Mouse (Mus musculus) regulatory T cell (primary cell): ENCODE data around the gene Rgs7.

Source experiments
- in situ Hi-C: fragments of 300-600 bp; cut with MboI, MseI; formaldehyde crosslinking; loops from one replicate; pipeline ENCODE4 v1.15.1; 2025; ENCODE audit warnings: high pct_unique_total_duplicates

Gene Rgs7

DNA sequence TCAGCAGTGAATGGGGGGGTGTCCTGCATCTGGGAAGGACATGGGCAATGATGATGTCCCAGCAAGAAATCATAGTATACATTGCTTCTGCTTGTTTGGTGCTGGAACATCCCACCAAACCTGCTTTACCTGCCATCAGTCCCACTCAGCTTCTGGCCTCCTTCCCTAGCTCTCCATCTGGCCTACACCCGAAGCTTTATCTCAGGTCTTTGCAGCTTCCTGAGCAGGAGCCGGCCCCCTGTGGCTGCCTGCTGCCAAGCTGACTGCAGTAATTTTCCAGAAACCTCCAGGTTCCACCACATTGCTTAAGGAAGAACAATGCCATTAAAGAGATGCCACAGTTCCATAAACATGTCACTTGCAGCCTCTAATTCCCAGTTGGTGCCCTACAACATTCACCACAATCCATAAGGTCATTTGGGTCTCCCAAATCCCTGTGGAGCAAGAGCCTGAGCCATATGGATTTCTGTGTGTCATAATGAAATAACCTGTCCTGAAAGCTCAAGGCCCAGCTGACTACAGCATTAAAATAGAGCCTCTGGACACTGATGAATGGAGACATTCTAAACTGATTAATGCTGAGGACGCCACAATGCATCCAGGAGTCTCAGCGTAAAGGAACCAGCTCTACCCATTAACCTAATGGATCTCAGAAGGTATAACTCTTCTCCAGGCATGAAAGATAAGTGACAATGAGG, 60.8 kb downstream of the Rgs7 start:
- in situ Hi-C loops = no loop called here

DNA sequence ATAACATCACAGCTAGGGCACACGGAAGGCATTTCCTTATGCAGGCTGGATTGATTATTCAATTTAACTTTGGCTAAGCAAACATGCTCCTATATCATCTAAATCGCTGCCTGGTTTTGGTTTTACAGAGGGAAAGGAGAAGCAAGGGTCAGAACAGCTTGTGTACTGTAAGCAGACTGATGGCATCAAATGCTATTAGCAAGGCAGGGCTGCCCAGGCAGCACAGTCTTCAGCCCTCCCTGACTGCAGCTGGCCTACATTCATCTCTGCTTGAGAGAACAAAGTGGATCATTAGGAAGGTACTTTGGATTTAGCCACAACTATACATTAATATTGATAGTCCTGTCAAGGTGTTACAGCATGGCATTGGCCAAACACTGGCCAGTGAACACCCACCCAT, 65.2 kb downstream of the Rgs7 start:
- in situ Hi-C loops = no loop called here

GRCm38 (mm10) chr1:175426393-175426792, 65.9 kb downstream of the Rgs7 start:
- in situ Hi-C loops = no loop called here

DNA sequence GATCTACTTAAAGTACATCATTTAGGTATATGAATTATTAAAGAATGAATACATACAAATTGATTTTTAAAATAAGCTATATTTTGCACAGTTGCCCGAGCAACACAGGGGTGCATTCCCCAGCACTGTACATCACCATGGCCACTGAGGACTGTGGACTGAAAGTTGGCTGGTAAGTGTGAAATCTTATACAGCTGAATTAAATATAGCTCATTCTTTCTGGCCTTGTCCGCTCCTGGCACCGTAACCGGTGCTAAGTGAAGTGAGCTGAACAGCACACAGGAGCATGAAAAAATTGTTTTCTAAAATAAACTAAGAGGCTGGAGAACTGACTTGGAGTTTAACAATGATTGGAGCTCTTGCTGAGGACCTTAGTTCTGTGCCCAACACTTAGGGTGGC, 71.4 kb downstream of the Rgs7 start:
- in situ Hi-C loops = no loop called here

- in situ Hi-C loops = no loop called here
Measured at GRCm38 (mm10) chr1:175415728-175416127, 76.6 kb downstream of the Rgs7 start.

DNA sequence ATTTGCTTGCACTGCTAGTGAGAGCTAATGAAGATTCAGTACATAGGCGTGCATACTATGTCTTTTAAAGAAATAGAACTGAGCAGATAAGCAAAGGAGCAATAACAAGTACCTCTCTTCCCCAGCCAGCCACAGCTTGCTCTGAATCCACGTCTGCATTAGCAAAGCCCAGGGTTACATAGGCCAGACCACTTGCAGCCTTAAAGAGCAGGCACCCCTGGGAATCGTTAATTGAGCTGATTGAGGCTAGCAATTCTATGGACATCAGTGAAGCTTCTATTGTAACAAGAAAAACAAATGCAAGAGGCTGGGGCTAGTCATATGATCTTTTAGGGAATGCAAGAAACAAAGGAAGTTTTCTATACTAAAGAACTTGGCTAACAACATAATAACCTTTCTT, 81.9 kb downstream of the Rgs7 start:
- in situ Hi-C loops = no loop called here

GRCm38 (mm10) chr1:175391894-175392293, 100.4 kb downstream of the Rgs7 start:
- in situ Hi-C loops = no loop called here

- in situ Hi-C loops = no loop called here
Measured at GRCm38 (mm10) chr1:175389250-175389649, 103.0 kb downstream of the Rgs7 start.

DNA sequence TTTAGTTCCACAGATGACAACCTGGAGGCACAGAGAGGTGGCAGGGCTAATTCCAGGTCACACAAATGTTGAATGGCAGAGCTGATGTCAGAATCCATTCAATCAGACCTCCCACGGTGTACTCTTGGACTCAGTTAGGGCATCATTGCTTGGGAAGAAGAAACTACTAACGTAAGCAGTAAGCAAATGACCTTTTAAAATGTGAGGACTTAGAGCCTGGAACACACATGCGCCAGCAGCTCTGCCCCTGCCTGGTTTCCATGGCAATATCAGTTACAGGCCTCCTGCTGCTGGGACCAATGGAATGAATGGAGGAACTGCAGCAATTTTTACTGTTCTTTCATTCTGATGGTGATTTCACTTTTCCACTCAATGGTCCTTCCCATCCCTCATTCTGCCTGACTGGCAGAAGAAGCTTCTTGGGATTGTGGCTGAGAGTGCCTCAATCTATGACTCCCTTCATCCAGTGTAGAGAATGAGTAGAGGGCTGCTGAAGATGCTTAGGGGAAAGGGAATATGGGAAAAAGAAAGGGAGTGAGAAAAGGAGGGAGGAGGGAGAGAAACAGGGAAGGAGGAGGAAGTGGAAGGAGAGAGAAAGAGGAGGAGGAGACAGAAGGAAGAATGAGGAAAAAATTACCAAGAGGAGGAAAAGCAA, 106.6 kb downstream of the Rgs7 start:
- in situ Hi-C loops = no loop called here

GRCm38 (mm10) chr1:175372571-175372970, 119.7 kb downstream of the Rgs7 start:
- in situ Hi-C loops = no loop called here

GRCm38 (mm10) chr1:175368062-175368461, 124.2 kb downstream of the Rgs7 start:
- in situ Hi-C loops = no loop called here

- in situ Hi-C loops = no loop called here
Measured at GRCm38 (mm10) chr1:175363606-175364005, 128.7 kb downstream of the Rgs7 start.

DNA sequence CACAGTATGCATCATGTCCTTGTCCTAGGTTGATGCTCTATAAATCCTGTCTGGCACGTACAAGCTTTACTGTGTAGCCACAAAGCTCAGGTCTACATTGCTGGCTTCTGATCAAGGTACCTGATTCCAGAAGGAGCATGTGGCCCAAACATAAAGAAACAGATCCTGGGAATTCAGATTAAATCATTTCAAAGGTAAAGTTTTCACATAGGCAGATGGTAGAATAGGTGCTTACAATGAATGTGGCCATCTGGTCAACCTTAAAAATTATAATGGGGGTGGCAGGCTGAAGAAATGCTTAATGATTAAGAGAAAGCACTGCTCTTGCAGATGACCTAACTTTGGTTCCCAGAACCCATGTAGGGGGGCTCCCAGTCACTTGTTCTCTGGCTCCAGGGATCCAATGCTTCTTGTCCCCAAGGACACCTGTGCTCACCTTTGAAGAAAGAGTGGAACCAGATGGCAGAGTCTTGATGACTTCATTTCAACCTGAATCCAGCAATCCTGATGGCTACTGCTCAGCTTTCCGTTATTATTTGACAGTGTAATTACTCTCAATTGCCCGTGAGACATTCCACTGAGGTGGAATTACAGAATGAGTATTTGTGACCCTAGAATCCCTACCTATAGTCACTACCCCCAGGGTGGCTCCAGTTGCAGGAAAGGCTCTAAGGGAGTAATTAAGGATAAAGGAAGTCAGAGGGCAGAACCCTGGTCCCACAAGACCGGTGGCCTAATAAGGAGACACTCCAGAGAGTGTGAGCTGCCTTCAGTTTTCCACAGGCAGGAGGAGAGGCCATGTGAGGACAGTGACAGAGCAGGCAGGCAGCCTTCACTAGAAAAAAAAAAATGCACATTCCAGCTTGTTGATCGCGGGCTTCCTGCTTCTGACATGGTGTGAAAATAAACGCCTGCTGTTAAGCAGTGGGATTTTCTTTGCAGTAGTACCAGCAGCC, 132.6 kb downstream of the Rgs7 start:
- in situ Hi-C loops = no loop called here

- in situ Hi-C loops = no loop called here
Measured at GRCm38 (mm10) chr1:175352921-175353320, 139.4 kb downstream of the Rgs7 start.

GRCm38 (mm10) chr1:175346162-175346561, 146.1 kb downstream of the Rgs7 start:
- in situ Hi-C loops = no loop called here

DNA sequence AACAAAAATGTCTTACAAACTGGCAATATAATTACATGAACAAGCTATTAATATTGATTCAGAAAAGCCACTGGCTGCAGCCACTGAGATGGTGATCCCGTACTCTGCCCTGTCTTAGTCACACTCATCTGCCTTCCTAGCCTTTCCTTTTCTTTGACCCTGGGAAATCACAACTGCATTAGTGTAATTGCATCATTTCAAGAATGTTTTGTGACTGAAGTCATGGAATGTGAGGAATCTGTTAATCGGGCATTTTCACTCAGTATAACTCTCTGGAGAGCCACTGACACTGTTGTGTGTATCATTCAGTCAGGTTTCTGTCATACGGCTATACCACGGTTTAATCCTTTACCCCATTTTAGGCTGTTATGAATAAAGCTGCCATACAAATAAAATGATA, 156.1 kb downstream of the Rgs7 start:
- in situ Hi-C loops = no loop called here

GRCm38 (mm10) chr1:175333041-175333854, 159.1 kb downstream of the Rgs7 start:
- in situ Hi-C loops = no loop called here

GRCm38 (mm10) chr1:175329934-175330471, 162.3 kb downstream of the Rgs7 start:
- in situ Hi-C loops = no loop called here

DNA sequence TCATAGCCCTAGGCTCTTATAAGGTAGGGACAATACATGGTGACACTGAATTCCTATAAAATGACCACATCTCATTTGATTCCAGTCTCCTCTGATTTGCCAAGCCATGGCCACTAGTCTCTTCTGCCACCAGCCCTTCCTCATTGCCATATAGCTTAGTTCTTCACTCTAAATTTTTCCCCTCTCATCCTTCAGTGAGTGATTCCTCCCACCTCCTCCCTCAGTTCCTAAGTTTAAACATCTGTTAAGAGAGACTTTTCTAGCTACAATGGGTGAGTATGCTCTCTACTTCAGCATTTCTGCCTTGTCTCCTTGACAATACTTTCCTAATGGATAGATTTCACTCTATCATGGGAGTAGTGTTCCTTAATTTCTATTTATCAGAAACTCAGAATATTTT, 169.5 kb downstream of the Rgs7 start:
- in situ Hi-C loops = no loop called here

- in situ Hi-C loops = no loop called here
Measured at GRCm38 (mm10) chr1:175319205-175319604, 173.1 kb downstream of the Rgs7 start.

DNA sequence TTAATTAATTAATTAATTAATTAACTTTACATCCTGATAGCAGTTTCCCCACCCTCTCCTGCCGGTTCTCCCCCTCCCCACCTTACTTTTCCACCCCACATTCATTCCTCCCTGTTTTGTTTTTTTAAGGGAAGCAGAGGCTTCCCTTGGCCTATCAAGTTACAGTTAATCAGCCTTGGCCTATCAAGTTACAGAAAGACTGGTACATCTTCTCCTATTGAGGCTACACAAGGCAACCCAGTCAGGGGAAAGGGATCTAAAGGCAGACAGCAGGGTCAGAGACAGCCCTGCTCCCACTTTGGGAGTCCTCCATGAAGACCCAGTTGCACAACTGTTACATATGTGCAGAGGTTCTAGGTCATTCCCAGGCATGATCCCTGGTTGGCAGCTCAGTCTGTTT, 175.0 kb downstream of the Rgs7 start:
- in situ Hi-C loops = no loop called here
